Mouse (Mus musculus): ENCODE data around the gene Vmn2r45.
"Not testable (repeated sequence)": the region's sequence is repeated elsewhere in the genome, so short reads cannot be mapped to it uniquely, and the experiment has no call there.

Gene Vmn2r45

DNA sequence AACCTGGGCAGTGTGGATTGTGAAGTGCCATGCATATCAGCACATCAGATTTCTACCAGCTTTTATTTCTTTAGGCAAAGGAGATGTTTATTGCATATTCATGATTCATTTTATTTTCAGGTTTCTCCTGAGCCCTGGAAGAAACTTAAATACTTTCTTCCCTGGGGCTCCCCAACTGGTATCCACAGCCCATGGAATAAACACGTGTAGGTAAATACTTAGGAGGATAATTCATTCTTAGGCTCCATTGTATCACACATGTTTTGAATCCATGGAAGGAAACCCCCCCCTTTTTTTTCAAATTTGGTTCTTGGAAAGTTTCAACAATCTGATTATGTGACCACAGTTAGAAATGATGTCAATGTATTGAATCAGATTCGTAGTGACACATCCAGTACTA, at the start of gene Vmn2r45:
Gene Vmn2r45 (minus strand): TSS at position 101 of the 400 bp plus-strand sequence.
- not testable (repeated sequence) for DNase-seq (ENCODE audit: low read depth)
